Mouse (Mus musculus) MN1 (cell line): ENCODE data around the gene Hcn2.

Source experiments
- DNase-seq: peaks from one replicate; pipeline ENCODE4 v3.0.0-alpha.2; 2016; ENCODE audit warnings: low spot score

Hcn2 gene

GRCm38 (mm10) chr10:79709307-79709706, 7.1 kb upstream of the Hcn2 start:
- peak; percentile 63 for DNase-seq

- DNase-seq = peak; percentile 71
These were observed 4.4 kb upstream of the Hcn2 start for GRCm38 (mm10) chr10:79712029-79712428.

GRCm38 (mm10) chr10:79712499-79713126, 3.8 kb upstream of the Hcn2 start:
- DNase-seq = peak; percentile 93

GRCm38 (mm10) chr10:79713163-79713562, 3.3 kb upstream of the Hcn2 start:
- no peak for DNase-seq

- peak; percentile 89 for DNase-seq
These were observed 1.4 kb upstream of the Hcn2 start for GRCm38 (mm10) chr10:79714996-79715395.

GRCm38 (mm10) chr10:79716988-79717355, 538 bp downstream of the Hcn2 start:
- DNase-seq = peak; percentile 75

GRCm38 (mm10) chr10:79717640-79718357, 1.4 kb downstream of the Hcn2 start:
- peak; percentile 62 for DNase-seq

GRCm38 (mm10) chr10:79721089-79721488, 4.7 kb downstream of the Hcn2 start:
- DNase-seq = no peak

GRCm38 (mm10) chr10:79723047-79723446, 6.6 kb downstream of the Hcn2 start:
- DNase-seq = no peak

GRCm38 (mm10) chr10:79723692-79724091, 7.3 kb downstream of the Hcn2 start:
- no peak for DNase-seq

- peak; percentile 74 for DNase-seq
These were observed 9.7 kb downstream of the Hcn2 start for GRCm38 (mm10) chr10:79726090-79726489.

- no peak for DNase-seq
These were observed 12.2 kb downstream of the Hcn2 start for GRCm38 (mm10) chr10:79728323-79729249.

- peak; percentile 75 for DNase-seq
These were observed 13.0 kb downstream of the Hcn2 start for GRCm38 (mm10) chr10:79729357-79729965.

GRCm38 (mm10) chr10:79732500-79732899, 16.1 kb downstream of the Hcn2 start:
- no peak for DNase-seq

- DNase-seq = no peak
These were observed 17.4 kb downstream of the Hcn2 start for GRCm38 (mm10) chr10:79733847-79734246.

- no peak for DNase-seq
These were observed 18.9 kb downstream of the Hcn2 start for GRCm38 (mm10) chr10:79735361-79735760.

- DNase-seq = no peak
These were observed 20.3 kb downstream of the Hcn2 start for GRCm38 (mm10) chr10:79736706-79737105.

- no peak for DNase-seq
These were observed 21.8 kb downstream of the Hcn2 start for GRCm38 (mm10) chr10:79738259-79738658.

- no peak for DNase-seq
These were observed 22.8 kb downstream of the Hcn2 start for GRCm38 (mm10) chr10:79739234-79739633.

GRCm38 (mm10) chr10:79740863-79741262, 24.4 kb downstream of the Hcn2 start:
- DNase-seq = no peak

GRCm38 (mm10) chr10:79743161-79743560, 26.7 kb downstream of the Hcn2 start:
- no peak for DNase-seq
